Mouse (Mus musculus): ENCODE results near the gene RPS10-NUDT3. TPM values are rescaled to one million over a fixed set of nuclear protein-coding genes. Genes with fewer than 3 reads are reported as not detected.

Gene RPS10-NUDT3
- polyA plus RNA-seq, 1 experiment: 0.20 TPM

Other genes with a start within 250 kb of the RPS10-NUDT3 start
- gene Grm4, start 113.8 kb downstream of the RPS10-NUDT3 start, polyA plus RNA-seq (2012; rRNA removed): 39.8 and 50.2 TPM in 2 replicates
- 66.0 and 78.8 TPM in 2 replicates for gene Hmga1, start 78.7 kb downstream of the RPS10-NUDT3 start, polyA plus RNA-seq (2012; rRNA removed)
- gene AI413582, start 69.5 kb downstream of the RPS10-NUDT3 start, polyA plus RNA-seq (2012; rRNA removed): 83.9 and 84.2 TPM in 2 replicates
- 352 and 353 TPM in 2 replicates for gene Nudt3, start 11.7 kb downstream of the RPS10-NUDT3 start, polyA plus RNA-seq (2012; rRNA removed)
- gene Rps10, start 1.4 kb upstream of the RPS10-NUDT3 start, polyA plus RNA-seq (2012; rRNA removed): 567 and 606 TPM in 2 replicates
- gene Pacsin1, start 20.3 kb upstream of the RPS10-NUDT3 start, polyA plus RNA-seq (2012; rRNA removed): 270 and 282 TPM in 2 replicates
- gene Spdef, start 93.7 kb upstream of the RPS10-NUDT3 start, polyA plus RNA-seq (2012; rRNA removed): 0.80 and 0.95 TPM in 2 replicates
- 157 and 178 TPM in 2 replicates for gene D17Wsu92e, start 185.4 kb upstream of the RPS10-NUDT3 start, polyA plus RNA-seq (2012; rRNA removed)
- 66.1 and 78.6 TPM in 2 replicates for gene Snrpc, start 202.9 kb upstream of the RPS10-NUDT3 start, polyA plus RNA-seq (2012; rRNA removed)
- 9.5 and 10.5 TPM in 2 replicates for gene Uhrf1bp1, start 221.2 kb upstream of the RPS10-NUDT3 start, polyA plus RNA-seq (2012; rRNA removed)

Measured in frontal cortex, adult 2 months (tissue).